Mouse (Mus musculus) testis, postnatal 14 days (tissue): ENCODE data around the gene Bud31.
"Not testable (repeated sequence)": the region's sequence is repeated elsewhere in the genome, so short reads cannot be mapped to it uniquely, and the experiment has no call there.

Source experiments
- DNase-seq: peaks from one replicate; pipeline ENCODE4 v3.0.0; 2021; ENCODE audit warnings: low spot score

Bud31 gene

DNA sequence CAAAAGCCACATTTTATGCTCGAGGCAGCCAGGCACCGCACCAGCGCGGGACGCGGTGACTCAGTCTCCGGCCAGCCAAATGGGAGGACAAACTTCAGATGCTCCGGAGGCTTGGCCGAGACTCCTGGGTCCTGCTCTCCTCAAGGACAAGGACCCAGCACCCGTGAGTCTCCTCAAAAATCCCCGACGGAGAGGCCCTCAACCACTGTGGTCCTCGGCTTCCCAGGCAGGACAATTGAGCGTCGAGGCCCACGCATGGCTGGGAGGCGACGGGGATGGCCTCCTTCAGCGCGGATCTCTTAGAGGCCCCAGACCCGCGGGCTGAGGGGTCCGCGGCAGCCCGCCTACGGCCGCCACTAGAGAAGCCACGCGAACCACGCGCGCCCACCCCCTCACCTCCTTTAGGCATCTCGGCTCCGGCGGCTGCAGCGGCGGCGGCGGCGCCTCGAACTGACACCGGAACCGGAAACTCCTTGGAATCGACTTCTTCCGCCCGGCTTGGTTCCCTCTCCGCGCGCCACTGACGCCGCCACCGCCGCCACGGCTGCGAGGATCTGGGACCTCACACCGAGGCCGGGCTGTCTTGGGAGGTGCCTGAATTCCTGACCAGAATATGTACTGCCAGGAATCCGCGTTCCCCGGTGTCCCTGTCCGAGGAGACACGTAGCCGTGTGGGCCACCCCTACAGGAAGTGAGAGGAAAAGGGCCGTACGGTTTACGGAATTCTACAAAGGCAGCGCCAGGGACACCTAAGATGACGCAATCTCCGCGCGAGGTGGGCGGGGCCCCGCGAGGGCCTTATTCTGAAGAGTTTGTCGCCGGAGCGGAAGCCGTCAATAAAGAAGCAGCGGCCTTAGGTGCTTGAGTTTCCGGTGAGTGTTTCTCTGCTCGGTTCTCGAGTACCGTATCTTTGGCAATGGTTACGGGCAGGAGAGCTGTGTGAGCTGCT, at the start of gene Bud31, which contains the start of gene Pdap1:
Gene Bud31, plus strand, starts transcription at position 792 of the 949 bp plus-strand sequence.
Gene Pdap1, minus strand, starts transcription at position 668 of the 949 bp plus-strand sequence.
- peak; percentile 95 for DNase-seq

DNA sequence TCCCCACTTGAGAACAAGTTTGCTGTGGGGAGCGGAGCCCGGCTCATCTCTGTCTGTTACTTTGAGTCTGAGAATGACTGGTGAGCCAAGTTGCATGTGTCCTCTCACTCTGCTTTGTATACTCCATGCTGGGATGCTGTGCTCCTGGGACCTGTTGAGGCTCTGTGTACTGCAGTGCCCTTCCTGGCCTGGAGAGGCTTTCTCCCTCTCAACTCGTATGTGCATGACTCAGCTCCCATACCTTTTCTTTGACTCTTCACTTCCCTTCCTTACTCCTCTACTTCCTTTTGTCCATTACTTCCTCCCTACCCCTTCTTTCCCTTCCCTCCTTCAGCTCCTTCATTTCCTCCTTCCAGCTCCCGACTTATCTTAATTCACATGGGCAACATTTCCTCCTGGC, 44.0 kb upstream of the Bud31 start:
- no peak for DNase-seq

DNA sequence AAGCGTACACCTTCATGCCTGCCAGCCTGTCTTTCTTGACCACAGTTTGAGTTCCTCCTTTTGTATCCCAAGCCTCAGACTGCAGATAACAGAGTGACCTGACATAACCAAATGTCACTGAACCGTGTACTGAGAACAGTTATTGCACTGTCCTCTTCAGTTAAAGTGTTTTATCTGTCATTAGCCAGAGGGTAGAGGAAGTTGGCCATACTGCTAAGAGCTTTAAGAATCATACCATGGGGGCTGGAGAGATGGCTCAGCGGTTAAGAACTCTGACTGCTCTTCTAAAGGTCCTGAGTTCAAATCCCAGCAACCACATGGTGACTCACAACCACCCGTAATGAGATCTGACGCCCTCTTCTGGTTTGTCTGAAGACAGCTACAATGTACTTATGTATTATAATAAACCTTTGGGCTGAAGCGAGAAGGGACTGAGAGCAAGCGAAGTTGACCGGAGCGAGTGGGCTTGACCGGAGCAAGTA, 41.8 kb upstream of the Bud31 start:
- DNase-seq = no peak

- DNase-seq = no peak
Measured at GRCm38 (mm10) chr5:145100960-145101359, 39.2 kb upstream of the Bud31 start.

DNA sequence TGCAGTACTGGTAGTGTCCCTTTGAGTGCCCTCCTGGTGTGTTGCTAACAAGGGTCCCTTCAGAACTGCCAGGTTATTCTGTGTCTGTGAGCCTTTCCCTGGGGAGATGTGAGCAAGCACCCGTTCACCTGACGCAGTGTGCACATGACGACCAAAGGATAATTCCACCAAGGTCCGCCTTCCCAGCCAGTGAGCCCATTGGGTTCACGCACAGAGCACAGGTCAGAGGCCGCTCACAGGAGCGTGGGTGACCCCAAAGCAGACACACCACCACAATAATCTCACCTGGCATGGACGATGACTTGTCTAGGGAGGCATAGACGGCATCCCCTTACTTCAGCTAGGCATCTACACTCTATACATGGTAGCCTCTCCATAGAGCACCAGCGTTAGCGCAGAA, 38.7 kb upstream of the Bud31 start:
- not testable (repeated sequence) for DNase-seq

- peak; percentile 53 for DNase-seq
Measured at GRCm38 (mm10) chr5:145102706-145103105, 37.5 kb upstream of the Bud31 start.

DNA sequence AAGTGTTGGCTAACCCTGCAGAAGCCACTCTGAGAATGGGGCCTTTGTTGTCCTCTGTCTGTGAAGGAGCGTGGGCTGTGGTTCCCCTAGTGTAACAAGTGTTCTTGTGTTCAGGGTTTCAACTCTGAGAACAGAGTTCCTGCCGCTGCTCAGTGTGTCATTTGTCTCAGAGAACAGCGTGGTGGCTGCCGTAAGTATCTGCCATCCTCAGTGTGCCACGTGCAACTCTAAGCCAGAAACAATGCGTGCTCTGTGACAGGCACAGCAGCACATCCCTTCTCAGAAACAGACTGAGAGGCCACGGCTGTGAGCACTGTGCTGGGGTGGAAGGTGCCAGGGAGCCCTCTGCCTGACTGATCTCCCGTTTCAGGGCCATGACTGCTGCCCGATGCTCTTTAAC, 35.8 kb upstream of the Bud31 start:
- DNase-seq = peak; percentile 75

DNA sequence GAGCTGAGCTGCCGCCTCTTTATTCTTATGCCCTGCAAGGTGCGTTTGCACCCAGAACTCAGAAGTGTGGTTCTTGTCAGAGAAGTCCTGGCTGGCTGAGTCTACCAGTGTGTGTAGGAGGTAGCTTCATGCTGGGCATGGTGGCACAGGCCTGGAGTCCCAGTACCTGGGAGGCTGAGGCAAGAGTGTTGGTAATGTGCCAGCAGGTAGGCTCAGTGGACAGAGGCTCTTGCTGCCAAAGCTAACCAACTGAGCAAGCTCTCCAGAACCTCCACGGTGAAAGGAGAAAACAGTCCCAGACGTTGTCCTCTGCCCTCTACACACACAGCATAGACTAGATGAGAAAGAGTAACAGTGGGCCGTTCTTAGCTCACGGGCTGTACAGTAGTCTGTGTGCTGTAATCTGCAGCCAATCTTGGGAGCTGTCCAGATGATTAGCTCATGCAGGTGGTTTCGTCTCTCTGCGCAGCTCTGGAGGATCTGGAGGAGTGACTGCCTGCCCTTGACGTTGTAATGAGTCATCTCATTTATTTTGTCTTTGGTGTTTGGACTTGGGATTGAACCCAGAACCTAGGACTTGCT, 34.4 kb upstream of the Bud31 start:
- DNase-seq = peak; percentile 60

- no peak for DNase-seq
Measured at GRCm38 (mm10) chr5:145110401-145110800, 29.8 kb upstream of the Bud31 start.

DNA sequence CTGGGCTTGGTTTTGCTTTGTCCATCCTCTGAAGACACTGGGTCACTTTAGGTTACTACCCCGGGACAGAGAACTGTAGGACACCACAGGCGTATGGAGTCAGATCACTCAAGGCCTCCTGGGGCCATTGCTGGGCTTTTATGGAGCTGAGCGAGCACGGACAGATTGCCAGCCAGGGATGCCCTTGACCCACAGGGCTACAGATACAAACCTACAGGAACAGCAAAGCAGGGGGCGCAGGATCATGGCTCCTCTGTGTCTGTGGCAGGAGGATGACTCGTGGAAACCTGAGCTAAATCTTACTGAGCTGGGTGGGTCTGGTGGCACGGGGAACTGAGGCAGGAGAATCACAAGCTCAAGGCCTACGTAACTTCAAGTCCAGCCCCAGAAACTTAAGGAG, 27.6 kb upstream of the Bud31 start:
- no peak for DNase-seq

DNA sequence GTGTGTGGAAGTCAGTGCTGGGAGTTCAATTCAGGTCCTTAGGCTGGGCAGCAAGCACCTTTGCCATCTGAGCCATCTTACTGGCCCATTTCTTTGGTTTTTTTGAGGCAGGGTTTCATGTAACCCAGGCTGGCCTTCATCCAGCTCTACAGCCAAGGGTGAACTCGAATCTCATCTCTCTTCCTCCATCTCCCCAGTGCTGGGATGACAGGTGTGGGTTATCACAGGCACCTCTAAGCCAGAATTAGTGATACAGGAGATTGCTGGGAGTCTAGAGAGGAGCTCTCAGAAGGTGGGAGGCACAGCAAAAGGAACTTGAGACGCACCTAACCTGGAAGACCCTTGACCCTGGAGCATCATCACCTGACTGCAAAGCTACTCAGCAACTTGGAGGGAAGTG, 26.7 kb upstream of the Bud31 start:
- DNase-seq = no peak

DNA sequence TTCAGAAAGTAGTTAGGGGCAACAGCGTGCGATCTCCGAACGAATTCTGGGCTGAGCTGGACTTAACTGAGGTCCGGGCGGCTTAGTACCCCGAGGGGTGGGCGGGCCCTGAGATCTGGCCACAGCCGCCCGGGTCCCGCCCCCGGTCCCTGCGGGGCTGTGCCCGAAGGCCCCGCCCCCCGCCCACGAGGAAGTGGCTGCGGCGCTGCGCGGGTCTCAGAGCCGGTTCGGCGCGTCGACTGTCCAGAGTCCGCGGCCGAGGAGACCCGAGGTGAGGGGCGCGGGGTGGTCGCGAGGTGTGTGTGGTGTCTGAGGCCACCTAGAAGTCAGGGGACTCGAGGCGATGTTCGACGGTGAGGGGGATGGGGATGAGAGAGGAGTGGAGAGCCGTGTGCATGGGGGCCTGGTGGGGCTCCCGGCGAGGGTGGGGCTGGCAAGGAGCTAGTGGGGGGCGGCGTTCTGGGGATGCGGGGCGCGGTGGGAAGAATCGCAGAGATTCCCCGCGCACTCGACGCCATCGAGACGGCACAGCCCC, 26.0 kb upstream of the Bud31 start, which contains the start of gene Arpc1b:
Gene Arpc1b, plus strand, starts transcription at position 145 of the 535 bp plus-strand sequence.
- peak; percentile 76 for DNase-seq

GRCm38 (mm10) chr5:145114606-145115473, 25.3 kb upstream of the Bud31 start:
- peak; percentile 61 for DNase-seq

DNA sequence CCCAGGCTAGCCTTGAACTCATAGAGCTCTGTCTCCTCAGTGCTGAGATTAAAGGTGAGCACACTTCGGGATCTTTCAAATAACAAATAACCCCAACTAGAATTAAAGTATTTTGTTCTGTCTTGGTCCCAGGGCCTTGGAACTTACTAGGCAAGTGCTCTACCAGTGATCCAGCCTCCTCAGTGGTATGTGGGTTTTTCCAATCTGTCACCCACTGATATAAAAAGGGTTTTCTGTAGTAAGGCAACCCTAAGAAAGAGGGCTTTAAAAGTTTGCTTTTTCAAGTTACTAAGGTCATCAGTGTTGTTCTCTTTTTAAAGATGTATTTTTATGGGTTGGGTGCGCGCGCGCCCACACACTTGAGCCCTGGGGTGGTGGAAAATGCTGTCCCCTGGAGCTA, 24.4 kb upstream of the Bud31 start:
- no peak for DNase-seq

- DNase-seq = peak; percentile 64
Measured at GRCm38 (mm10) chr5:145116316-145116715, 23.8 kb upstream of the Bud31 start.

DNA sequence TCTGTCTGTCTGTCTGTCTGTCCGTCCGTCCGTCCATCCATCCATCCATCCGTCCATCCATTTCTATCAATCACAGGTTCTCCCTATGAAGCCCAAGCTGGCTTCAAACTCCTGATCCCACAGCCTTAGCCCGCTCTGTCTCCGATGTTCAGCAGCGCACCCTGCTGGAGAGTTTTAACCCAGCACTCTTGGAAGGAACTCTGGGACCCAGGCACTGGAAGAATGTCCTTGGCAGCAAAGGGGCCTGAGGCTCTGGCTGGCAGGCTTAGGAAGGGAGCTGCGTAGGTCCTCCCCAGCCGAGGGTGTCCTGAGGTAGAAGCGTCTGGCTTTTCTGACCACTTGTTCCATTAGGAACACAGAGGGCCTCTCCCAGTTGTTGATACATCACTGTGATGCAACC, 23.2 kb upstream of the Bud31 start:
- DNase-seq = peak; percentile 69

- DNase-seq = no peak
Measured at GRCm38 (mm10) chr5:145118005-145118404, 22.2 kb upstream of the Bud31 start.

DNA sequence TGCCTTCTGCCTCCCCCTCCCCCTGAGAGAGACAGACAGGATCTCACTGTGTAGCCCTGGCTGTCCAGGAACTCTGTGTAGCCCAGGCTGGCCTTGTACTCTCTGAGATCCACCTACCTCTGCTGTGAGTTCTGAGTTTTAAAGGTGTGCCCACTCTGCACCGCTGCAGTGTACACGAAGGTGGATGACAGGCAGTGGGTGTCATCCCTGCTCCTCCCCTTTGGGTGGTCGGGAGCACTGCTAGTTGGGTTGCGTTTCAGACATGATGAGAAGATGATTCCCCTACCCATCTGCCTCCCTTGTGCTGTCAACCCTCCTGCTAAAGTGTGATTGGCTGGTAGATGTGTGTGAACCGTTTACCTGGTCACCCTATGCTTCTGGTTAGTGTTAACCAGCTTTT, 21.7 kb upstream of the Bud31 start:
- DNase-seq = no peak

DNA sequence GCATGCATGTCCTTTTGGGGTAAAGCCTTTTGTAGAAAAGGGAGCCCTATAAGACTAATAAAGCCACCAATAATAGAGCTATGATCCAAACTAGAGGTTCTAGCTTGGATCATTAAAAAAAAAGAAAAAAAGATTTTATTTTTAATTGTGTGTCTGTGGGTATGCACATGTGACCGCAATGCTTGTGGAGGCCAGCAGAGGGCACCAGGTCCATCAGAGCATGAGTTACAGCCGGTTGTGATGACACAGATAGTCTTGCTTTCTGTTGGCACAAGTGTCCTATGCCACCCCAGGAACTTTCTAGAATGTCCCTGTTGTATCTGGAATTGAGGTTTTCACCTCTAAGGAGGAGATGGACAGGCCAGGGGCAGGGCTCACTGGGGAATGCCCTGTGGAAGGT, 20.8 kb upstream of the Bud31 start:
- no peak for DNase-seq

- DNase-seq = no peak
Measured at GRCm38 (mm10) chr5:145120921-145121320, 19.2 kb upstream of the Bud31 start.

GRCm38 (mm10) chr5:145123396-145123795, 16.8 kb upstream of the Bud31 start:
- no peak for DNase-seq

DNA sequence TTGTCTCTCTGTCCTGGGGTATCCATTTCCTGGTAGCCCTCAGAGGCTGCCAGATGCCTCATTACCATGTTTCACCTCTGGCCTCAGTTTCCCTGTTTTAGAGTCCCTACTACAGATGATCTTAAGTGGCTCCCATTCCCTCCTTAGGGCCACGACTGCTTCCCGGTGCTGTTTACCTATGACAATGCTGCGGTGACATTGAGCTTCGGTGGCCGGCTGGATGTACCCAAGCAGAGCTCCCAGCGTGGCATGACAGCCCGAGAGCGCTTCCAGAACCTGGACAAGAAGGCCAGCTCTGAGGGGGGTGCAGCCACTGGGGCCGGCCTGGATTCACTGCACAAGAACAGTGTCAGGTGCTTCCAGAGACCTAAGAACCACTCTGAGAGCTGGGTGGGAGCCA, 13.6 kb upstream of the Bud31 start:
- no peak for DNase-seq
